Mouse (Mus musculus) embryonic facial prominence, embryonic 11.5 days (tissue): ENCODE data around the gene Dgke. TPM values are rescaled to one million over a fixed set of nuclear protein-coding genes. Genes with fewer than 3 reads are reported as not detected.
A peak's percentile ranks its signal among the peaks of the same experiment; 100 is the strongest.
"Not testable (repeated sequence)": the region's sequence is repeated elsewhere in the genome, so short reads cannot be mapped to it uniquely, and the experiment has no call there.

ENCODE experiments used
- ATAC-seq: fragments of 200-750 bp; cut with Nextera tagmentation; replicated peaks from 2 replicates; pipeline ENCODE4 v1.8.0; 2017; ENCODE audit warnings: low read depth; ENCODE audit not compliant: insufficient number of reproducible peaks, low FRiP score, low TSS enrichment
- DNase-seq: peaks from one replicate; pipeline ENCODE4 v3.0.0-alpha.2; 2015; ENCODE audit warnings: low spot score
- H3K27ac ChIP-seq: fragments of 300-500 bp; sonication (generic); replicated peaks from 2 replicates; pipeline ENCODE4 v1.5.1; 2014; ENCODE audit warnings: mild to moderate bottlenecking, low read depth, low read length, control low read depth
- H3K27me3 ChIP-seq: fragments of 300-500 bp; sonication (generic); 2 replicates; pipeline ENCODE4 v1.6.1; 2014; ENCODE audit warnings: mild to moderate bottlenecking, low read length, moderate library complexity, mixed read lengths; ENCODE audit not compliant: control insufficient read depth, insufficient read depth
- H3K36me3 ChIP-seq: fragments of 300-500 bp; sonication (generic); replicated peaks from 2 replicates; pipeline ENCODE4 v1.6.1; 2014; ENCODE audit warnings: low read depth, mild to moderate bottlenecking, low read length, moderate library complexity, mixed read lengths; ENCODE audit not compliant: control insufficient read depth, insufficient read depth
- H3K4me1 ChIP-seq: fragments of 300-500 bp; sonication (generic); 2 replicates; pipeline ENCODE4 v1.6.1; 2014; ENCODE audit warnings: low read length, mixed read lengths; ENCODE audit not compliant: control insufficient read depth, insufficient read depth
- H3K4me2 ChIP-seq: fragments of 300-500 bp; sonication (generic); 2 replicates; pipeline ENCODE4 v1.6.1; 2014; ENCODE audit warnings: low read depth, mild to moderate bottlenecking, control low read depth, low read length, moderate library complexity
- H3K4me3 ChIP-seq: fragments of 300-500 bp; sonication (generic); 2 replicates; pipeline ENCODE4 v1.5.1; 2014; ENCODE audit warnings: low read depth, low read length, control low read depth
- H3K9ac ChIP-seq: fragments of 300-500 bp; sonication (generic); replicated peaks from 2 replicates; pipeline ENCODE4 v1.6.1; 2014; ENCODE audit warnings: mild to moderate bottlenecking, control low read depth, low read length
- H3K9me3 ChIP-seq: fragments of 300-500 bp; sonication (generic); replicated peaks from 2 replicates; pipeline ENCODE4 v1.6.1; 2016; ENCODE audit warnings: mild to moderate bottlenecking, low read length, inconsistent platforms, mixed read lengths; ENCODE audit not compliant: control insufficient read depth
- WGBS: fragments of 180-500 bp; shearing (Covaris S2); extraction: QIAGEN DNeasy Blood & Tissue Kit; methylation state at CpG from one replicate; pipeline ENCODE4 v1.1.7; 2014; 5-methylcytosine and 5-hydroxymethylcytosine counted together
- polyA plus RNA-seq: library from polyadenylated mRNA; unstranded; fragments of >200 nt; fragmentation: Nextera tagmentation; extraction: Ambion mirVana; gene quantifications from 2 replicates; pipeline ENCODE4 v1.2.1, GENCODE M21; 2014

Gene Dgke
- polyA plus RNA-seq, 1 experiment from 2014 or later = 3.7 TPM

GRCm38 (mm10) chr11:89045501-89045900, 21.1 kb downstream of the Dgke start:
- not testable (repeated sequence) for H3K27ac ChIP-seq, H3K9ac ChIP-seq, DNase-seq, ATAC-seq, H3K36me3 ChIP-seq, H3K27me3 ChIP-seq, H3K4me2 ChIP-seq, H3K9me3 ChIP-seq, H3K4me3 ChIP-seq, H3K4me1 ChIP-seq
- 96% methylated on average over 3 of the region's 3 CpGs for WGBS

GRCm38 (mm10) chr11:89043046-89043445, 23.6 kb downstream of the Dgke start:
- 0 out of 2 replicates have a peak, but pooled peaks cover 5% of the 10 kb centered on the region for H3K36me3 ChIP-seq
- ATAC-seq = no peak
- 93% methylated on average over 7 of the region's 7 CpGs for WGBS

GRCm38 (mm10) chr11:89041073-89041472, 25.6 kb downstream of the Dgke start:
- not testable (repeated sequence) for H3K4me2 ChIP-seq, H3K9ac ChIP-seq, H3K36me3 ChIP-seq, H3K4me3 ChIP-seq, H3K27me3 ChIP-seq, H3K4me1 ChIP-seq, H3K27ac ChIP-seq, ATAC-seq, H3K9me3 ChIP-seq, DNase-seq
- WGBS = 91% methylated on average over 6 of the region's 7 CpGs

More at GRCm38 (mm10) chr11:89043046-89043445, 23.6 kb downstream of the Dgke start:
- Histone ChIP-seq H3K9ac (no peak overlapping the region), H3K27me3 (no peaks in the 10 kb centered on the region), H3K9me3 (no peaks in the 10 kb centered on the region), H3K4me2 (no peak overlapping the region), H3K27ac (no peak overlapping the region), H3K4me3 (no peak overlapping the region), H3K4me1 (no peaks in the 10 kb centered on the region)
- DNase-seq = no peak

- no peaks in the 10 kb centered on the region for H3K27me3 ChIP-seq
- H3K36me3 ChIP-seq = 0 out of 2 replicates have a peak, but pooled peaks cover 5% of the 10 kb centered on the region
- 34% methylated on average over 3 of the region's 3 CpGs for WGBS
- H3K4me2 ChIP-seq = no peak overlapping the region
- no peak overlapping the region for H3K9ac ChIP-seq
- no peaks in the 10 kb centered on the region for H3K9me3 ChIP-seq
- no peak overlapping the region for H3K27ac ChIP-seq
- DNase-seq = peak; percentile 43
- no peak for ATAC-seq
- H3K4me3 ChIP-seq = no peak overlapping the region
- no peaks in the 10 kb centered on the region for H3K4me1 ChIP-seq
Observed at GRCm38 (mm10) chr11:89039325-89039724, 27.3 kb downstream of the Dgke start.

- no peaks in the 10 kb centered on the region for H3K27me3 ChIP-seq
- DNase-seq (no peak), ATAC-seq (no peak)
- H3K9me3 ChIP-seq = no peaks in the 10 kb centered on the region
- 92% methylated on average over 6 of the region's 6 CpGs for WGBS
- no peak overlapping the region for H3K4me2 ChIP-seq
- H3K4me1 ChIP-seq = no peaks in the 10 kb centered on the region
- no peak overlapping the region for H3K9ac ChIP-seq
- no peak overlapping the region for H3K27ac ChIP-seq
- H3K36me3 ChIP-seq = 0 out of 2 replicates have a peak, but pooled peaks cover 5% of the 10 kb centered on the region
- H3K4me3 ChIP-seq = no peak overlapping the region
Observed at GRCm38 (mm10) chr11:89038496-89038895, 28.2 kb downstream of the Dgke start.

GRCm38 (mm10) chr11:89035552-89035951, 31.1 kb downstream of the Dgke start:
- ATAC-seq (no peak), DNase-seq (no peak)
- Histone ChIP-seq H3K9me3 (no peaks in the 10 kb centered on the region), H3K9ac (no peak overlapping the region), H3K27ac (no peak overlapping the region), H3K27me3 (no peaks in the 10 kb centered on the region), H3K4me1 (no peaks in the 10 kb centered on the region), H3K4me2 (no peak overlapping the region), H3K36me3 (0 out of 2 replicates have a peak, but pooled peaks cover 2% of the 10 kb centered on the region), H3K4me3 (no peak overlapping the region)
- WGBS = 71% methylated on average over 3 of the region's 3 CpGs

- no peak for ATAC-seq
- Histone ChIP-seq H3K36me3 (no peaks in the 10 kb centered on the region), H3K9me3 (no peaks in the 10 kb centered on the region), H3K4me3 (no peak overlapping the region), H3K4me2 (no peak overlapping the region), H3K27me3 (no peaks in the 10 kb centered on the region), H3K9ac (no peak overlapping the region), H3K27ac (no peak overlapping the region), H3K4me1 (no peaks in the 10 kb centered on the region)
- DNase-seq = no peak
Observed at GRCm38 (mm10) chr11:89034592-89034991, 32.1 kb downstream of the Dgke start.

- no peaks in the 10 kb centered on the region for H3K4me1 ChIP-seq
Observed at GRCm38 (mm10) chr11:89031189-89031588, 35.5 kb downstream of the Dgke start.

More at GRCm38 (mm10) chr11:89031189-89031588, 35.5 kb downstream of the Dgke start:
- Histone ChIP-seq H3K4me3 (no peak overlapping the region), H3K4me2 (no peak overlapping the region), H3K27me3 (no peaks in the 10 kb centered on the region), H3K27ac (no peak overlapping the region), H3K9me3 (no peaks in the 10 kb centered on the region), H3K36me3 (no peaks in the 10 kb centered on the region), H3K9ac (no peak overlapping the region)
- WGBS = 39% methylated on average over 1 of the region's 1 CpGs
- ATAC-seq = no peak
- DNase-seq = no peak
